Mouse (Mus musculus): ENCODE data around the gene Crybg1. TPM values are rescaled to one million over a fixed set of nuclear protein-coding genes. Genes with fewer than 3 reads are reported as not detected.
A peak's percentile ranks its signal among the peaks of the same experiment; 100 is the strongest.

Gene Crybg1
- total RNA-seq, 2 experiments from 2014 or later = 3.0 to 3.7 TPM

GRCm38 (mm10) chr10:44091757-44092156, 56.9 kb downstream of the Crybg1 start:
- no peak for DNase-seq

DNA sequence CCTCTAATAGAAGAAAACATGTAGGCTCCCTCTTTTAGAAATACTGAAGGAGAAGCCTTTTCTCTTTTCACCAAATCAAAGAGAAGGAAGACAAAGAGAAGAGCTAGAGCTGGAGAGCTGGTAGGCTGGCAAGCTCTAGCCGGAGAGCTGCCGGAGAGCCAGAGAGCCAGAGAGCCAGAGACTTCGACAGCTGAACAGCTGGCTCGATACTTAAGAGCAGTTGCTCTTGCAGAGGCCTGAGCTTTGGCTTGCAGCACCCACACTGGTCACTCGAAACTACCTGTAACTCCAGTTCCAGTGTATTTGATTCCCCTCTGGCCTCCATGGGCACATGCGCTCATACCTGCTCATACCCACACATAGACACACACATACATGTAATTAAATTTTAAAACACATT, 68.3 kb downstream of the Crybg1 start:
- DNase-seq = no peak

GRCm38 (mm10) chr10:44078799-44079521, 69.7 kb downstream of the Crybg1 start:
- no peak for DNase-seq

- peak; percentile 60 to 72 for DNase-seq
Measured at GRCm38 (mm10) chr10:44071095-44071494, 77.6 kb downstream of the Crybg1 start.

DNA sequence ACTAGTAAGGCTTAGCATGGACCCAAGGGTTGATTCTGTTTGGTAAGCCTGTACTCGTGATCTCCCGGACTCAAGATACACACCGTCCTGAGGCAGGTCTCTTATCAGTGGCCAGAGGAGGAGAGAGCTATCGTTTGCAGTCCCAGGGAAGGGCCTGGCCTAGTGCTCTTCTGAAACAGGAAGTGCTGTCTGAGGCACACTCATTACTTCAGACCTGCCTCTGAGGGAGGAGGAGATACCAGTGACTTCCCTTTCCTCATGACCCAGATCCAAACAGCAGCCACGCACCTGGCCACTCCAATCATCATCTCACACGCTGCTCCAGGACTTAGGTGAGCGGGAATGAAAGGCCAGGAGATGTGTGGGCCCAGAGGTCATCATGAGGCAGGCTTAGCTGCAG, 79.5 kb downstream of the Crybg1 start:
- DNase-seq = peak; percentile 3 to 13

DNA sequence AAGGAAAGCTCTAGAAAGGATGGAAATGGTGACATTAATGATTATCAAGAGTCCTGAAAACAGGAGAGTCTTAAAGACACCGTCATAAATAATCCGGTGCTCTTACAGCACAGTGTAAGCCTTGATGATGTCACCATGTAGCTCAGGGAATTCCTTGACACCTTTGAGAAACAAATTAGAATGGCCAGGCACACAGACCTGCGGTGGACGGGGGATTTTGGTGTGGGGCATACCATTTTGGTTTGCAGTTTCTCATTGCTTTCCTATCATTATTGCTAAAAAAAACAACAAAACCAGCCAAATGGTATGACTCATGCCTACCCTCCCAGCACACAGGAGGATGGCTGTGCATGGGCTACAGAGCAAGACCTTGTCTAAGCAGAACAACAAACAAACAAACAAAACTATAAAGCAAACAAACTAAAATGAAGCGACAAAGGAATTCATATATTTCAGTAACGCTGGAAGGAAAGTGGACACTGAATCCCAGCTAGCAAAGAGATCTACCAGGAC, 82.7 kb downstream of the Crybg1 start:
- no peak for DNase-seq

DNA sequence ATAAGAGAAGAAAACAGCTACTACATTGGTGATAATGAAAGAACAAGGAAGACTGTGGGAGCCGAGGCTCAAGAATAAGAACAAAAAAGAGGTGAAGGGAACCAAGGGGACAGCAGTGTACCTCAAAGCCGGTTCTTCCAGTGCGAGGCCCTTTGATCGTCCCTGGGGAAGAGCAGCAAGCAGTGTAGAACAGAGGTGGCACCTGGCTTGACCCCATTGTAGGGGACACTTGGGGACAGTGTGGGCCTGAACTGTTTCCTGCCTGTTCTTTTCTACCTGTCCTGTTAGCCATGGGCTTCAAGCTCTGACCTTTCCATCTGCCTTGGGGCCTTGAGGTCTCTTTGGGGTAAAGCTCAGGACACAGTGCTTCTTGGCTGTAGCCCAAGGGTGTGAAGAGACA, 85.7 kb downstream of the Crybg1 start:
- no peak for DNase-seq

- DNase-seq = no peak
Measured at GRCm38 (mm10) chr10:44050913-44051312, 97.7 kb downstream of the Crybg1 start.

DNA sequence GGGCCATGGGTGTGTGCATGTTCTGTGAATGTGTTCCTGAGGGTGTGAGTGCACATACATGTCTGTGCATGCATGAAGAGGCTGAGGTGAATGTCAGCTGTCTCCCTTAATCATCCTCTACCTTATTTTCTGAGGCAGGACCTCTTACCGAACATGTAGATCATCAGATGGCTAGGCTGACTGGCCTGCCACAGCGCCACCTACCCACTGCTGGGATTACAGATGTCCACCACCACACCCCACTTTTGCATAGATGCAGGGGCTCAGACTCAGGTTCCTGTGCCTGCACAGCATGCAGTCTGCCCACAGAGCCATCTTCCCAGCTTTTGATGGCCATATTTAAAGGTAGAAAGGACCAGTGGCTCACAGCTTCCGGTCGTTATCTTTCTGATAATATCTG, 103.9 kb downstream of the Crybg1 start:
- no peak for DNase-seq

DNA sequence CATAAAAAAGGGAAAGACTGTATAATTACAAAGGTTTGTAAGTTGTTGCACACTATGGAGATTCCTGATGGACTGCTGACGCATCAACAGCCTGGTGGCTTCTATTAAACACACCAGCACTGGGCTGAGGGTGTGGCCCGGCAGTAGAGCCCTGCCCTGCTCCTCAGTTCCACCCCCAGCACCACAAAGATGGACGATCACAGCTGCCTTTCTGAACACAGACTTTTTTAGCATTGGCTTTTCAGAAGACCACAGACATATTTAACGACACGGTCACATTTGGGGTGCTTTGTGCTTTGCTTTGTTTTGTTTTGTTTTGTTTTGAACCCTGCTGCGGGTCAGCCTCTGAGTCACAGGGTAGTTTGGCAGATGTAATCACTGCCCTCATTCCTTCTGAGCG, 105.0 kb downstream of the Crybg1 start:
- no peak for DNase-seq

GRCm38 (mm10) chr10:44039185-44039584, 109.5 kb downstream of the Crybg1 start:
- no peak for DNase-seq

GRCm38 (mm10) chr10:44037918-44038544, 110.6 kb downstream of the Crybg1 start:
- no peak for DNase-seq

DNA sequence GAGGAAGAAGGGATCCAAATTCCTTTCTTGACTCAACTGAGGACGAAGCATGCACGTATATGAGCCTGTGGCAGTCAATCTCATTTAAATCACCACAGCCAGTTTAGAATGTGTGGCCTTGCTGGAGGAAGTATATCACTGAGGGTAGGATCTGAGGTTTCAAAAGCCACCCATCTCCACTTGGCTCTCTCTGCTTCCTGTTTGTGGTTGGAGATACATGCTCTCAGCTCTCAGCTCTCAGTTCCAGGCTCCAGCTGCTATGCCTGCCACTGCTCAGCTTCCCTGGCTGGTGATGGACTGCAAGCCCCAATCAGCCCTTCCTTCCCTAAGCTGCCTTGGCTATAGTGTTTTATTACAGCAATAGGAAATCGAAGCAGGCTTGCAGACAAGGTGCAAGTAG, 119.1 kb downstream of the Crybg1 start:
- peak in 1 of 2 experiments; percentile 15 for DNase-seq

DNA sequence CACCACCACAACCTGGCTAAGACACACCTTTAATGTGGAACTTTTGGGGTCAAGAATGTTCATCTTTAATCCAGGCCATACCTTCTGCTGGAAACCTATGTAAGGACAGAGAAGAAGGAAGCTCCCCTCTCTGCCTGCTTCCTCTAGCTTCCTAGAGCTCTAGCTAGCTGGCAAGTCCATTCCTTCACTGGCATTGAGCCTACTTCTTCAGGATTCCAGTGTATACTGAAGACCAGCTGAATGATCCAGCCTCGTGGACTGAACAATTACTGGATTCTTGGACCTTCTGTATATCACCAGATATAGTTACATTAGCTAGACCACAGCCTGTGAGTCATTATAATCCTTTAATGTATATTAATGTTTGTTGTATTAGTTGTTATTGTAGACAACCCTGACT, 121.4 kb downstream of the Crybg1 start:
- no peak for DNase-seq

- no peak for DNase-seq
Measured at GRCm38 (mm10) chr10:44026105-44026504, 122.5 kb downstream of the Crybg1 start.

DNA sequence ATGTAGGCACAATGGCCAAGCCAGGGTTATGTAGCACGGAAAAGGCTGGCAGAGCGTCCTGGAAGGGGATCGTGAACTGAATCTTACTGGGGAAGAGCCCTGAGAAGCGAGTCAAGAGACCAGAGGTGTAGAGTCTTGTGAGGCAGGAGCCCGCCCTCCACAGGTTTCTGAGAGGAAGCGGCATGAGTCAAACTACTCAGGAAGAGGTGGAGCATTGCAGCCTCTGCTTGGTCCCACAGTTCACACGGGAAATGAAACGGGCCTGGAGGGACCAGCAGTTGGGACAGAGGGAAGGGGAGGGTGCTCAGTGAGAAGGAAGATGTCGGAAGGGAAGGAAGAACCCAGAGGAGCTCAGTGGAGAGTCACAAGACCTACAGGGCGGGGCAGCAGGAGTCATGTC, 123.9 kb downstream of the Crybg1 start:
- DNase-seq = no peak

DNA sequence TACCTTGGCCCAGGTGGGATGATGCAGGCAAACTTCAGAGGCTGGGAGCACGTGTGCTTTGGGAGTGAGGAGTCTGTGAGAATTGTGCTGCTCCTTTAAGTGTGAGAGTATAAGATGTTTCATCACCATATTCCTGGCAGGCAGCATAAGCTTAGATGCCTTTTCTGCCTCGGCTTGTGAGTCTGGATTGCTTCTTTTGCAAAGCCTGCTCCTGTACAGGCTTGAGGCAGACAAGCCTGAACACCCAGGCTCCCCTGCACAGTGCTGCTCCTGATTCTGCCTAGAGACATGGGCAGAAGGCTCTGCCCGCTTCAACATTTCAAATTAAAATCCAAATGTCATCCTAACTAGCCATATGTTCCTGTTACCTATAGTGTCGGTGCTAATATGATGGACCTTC, 128.5 kb downstream of the Crybg1 start:
- no peak for DNase-seq

- DNase-seq = no peak
Measured at GRCm38 (mm10) chr10:44018562-44018961, 130.1 kb downstream of the Crybg1 start.

- DNase-seq = no peak
Measured at GRCm38 (mm10) chr10:44015631-44016030, 133.0 kb downstream of the Crybg1 start.

DNA sequence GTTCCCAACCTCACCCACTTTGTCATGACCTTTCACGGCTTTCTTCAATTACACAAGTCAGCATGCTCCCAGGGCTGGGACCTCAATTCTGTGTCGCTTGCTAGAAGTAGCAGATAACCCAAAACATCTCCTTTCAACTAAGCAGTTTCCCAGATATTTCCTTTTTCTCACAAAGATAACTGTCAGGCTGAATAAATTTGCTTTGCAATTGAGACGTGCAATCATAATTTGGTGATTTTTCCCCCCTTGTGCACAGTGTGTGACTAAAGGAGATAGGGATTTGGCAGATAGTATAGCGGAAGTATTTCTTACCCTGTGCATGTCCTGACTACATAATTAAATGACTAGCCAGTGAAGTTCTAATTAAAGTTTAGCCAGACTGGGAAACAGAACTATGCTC, 134.8 kb downstream of the Crybg1 start:
- no peak for DNase-seq

DNA sequence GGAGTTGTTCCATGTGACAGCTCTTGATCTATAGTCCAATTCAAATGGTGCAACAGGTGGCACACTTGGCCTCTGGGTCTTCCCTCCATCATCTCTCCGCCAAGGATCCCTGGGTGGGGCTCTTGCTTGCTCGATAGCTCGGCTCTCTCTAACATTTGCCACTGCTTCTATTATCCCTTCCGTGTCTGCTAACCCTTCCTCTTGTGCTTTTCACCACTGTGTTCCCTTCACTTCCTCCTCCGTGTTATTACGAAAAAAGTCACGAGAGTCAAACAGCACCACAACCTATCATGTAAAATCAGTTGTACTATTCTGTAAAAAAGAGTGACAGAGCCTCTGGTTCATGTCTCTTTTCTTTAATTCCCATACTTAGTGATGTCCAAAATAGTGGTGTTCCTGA, 137.2 kb downstream of the Crybg1 start:
- DNase-seq = no peak

- DNase-seq = no peak
Measured at GRCm38 (mm10) chr10:44008808-44009207, 139.8 kb downstream of the Crybg1 start.

DNA sequence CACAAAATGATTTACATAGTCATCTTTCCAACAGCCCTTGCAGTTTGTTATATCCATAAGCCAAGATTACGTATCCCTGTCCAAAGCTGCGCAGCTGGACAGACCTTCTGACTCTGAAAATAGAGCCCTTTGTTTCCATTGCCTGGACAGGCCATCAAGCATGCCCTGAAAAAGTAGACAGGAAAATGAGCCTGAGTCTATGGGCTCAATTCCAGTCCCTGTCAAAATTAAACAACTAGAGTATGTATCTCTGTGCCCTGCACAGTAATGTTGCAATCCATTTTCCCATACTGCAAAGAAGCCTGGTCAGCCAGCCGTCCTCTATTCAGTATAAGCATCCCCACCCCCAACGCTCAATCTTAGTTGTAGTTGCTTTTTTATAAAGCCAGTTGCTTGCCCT, 141.8 kb downstream of the Crybg1 start:
- DNase-seq = no peak
